10 mouse cellular contexts compared by ENCODE assay signal in the genomic region with DNA sequence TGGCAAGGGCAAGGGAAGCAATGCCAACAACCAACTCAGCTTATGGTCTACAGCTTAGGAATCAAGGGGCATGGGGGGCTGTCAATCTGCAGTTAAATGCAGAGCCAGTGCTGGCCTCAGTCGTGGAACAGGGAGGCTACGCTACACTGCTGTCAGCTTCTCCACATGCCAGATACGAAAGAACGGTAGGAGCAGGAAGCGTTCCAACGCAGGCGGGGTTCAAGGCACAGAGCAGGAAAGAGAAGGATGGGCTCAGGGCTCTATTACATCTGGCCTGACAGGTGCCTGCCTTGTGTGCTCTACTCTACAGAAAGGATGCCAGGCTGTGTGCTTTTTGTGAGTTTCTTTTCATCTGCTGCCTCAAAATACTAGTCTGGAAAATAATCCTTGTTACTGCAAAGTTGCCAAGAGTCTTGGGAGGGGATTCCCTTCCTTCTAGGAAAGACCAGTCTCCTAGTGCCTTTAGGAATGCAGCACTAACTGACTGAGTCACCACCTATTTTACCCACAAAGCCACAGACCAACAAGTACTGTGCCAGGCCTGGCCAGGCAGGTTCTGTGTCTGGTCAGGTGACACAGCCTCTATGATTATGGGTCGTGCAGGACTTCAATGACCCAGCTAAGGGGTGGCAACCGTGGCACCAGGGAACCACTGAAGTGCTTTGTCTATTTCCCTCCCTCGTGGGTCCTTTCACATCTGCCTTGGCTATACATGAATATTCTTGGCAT. TPM values are rescaled to one million over a fixed set of nuclear protein-coding genes. Genes with fewer than 3 reads are reported as not detected.
DNase-seq lines count a peak whose midpoint lies in the region; ATAC-seq and TF ChIP-seq lines count a peak whose summit lies in the region.
"Had no signal": no experiment of that assay in that cellular context is flagged by ENCODE, and none has a peak within 500 bp of the region (broad histone marks: within the 10 kb centered on the region; RNA-seq: fewer than 3 reads in every experiment).

No protein-coding gene starts in this region.

- H3K9ac ChIP-seq in forebrain, postnatal 0 days = no peak overlapping the region
- H3K9ac ChIP-seq: heart, embryonic 13.5 days had no signal

- no peaks in the 10 kb centered on the region for H3K27me3 ChIP-seq in forebrain, postnatal 0 days (ENCODE audit: insufficient read depth, low read length)
- no peaks in the 10 kb centered on the region for H3K27me3 ChIP-seq in small intestine, adult 2 months (ENCODE audit: control insufficient read depth, insufficient read depth, low read length)
- H3K27me3 ChIP-seq: heart, embryonic 13.5 days had no signal

- H3K4me1 ChIP-seq in forebrain, postnatal 0 days (ENCODE audit: insufficient read depth) = no peaks in the 10 kb centered on the region
- H3K4me1 ChIP-seq in small intestine, adult 2 months (ENCODE audit: control insufficient read depth, insufficient read depth, insufficient read length, low read length) = peaks cover 20% of the 10 kb centered on the region

- 53% methylated on average over 10 of the region's 10 CpGs for WGBS in forebrain, postnatal 0 days
- 32% methylated on average over 10 of the region's 10 CpGs for WGBS in small intestine, adult 2 months

- H3K36me3 ChIP-seq in forebrain, postnatal 0 days (ENCODE audit: insufficient read depth) = peaks cover 23% of the 10 kb centered on the region
- H3K36me3 ChIP-seq in small intestine, adult 2 months (ENCODE audit: control insufficient read depth, insufficient read depth, low read length) = peaks cover 15% of the 10 kb centered on the region; the same call in 1 of the 2 replicates

- peak; percentile 39 for DNase-seq in adrenal gland, adult 2 months
- no peak for DNase-seq in adrenal gland, postnatal 36 days
- DNase-seq in kidney, postnatal 36 days = peak; percentile 30
- DNase-seq in kidney, postnatal 10 days = no peak
- DNase-seq in forebrain, postnatal 0 days = no peak
- no peak for DNase-seq in frontal cortex, postnatal 14 days (ENCODE audit: low spot score in 2 of 2)
- DNase-seq: B cell, adult 2 months had no signal

- H3K4me3 ChIP-seq in forebrain, postnatal 0 days (ENCODE audit: low read depth, low read length) = no peak overlapping the region
- no peak overlapping the region for H3K4me3 ChIP-seq in small intestine, adult 2 months (ENCODE audit: low read depth, low read length)
- H3K4me3 ChIP-seq: heart, embryonic 13.5 days had no signal

- TF ChIP-seq POLR2A in small intestine, adult 2 months (IDR thresholded peaks at IDR 0.05; ENCODE audit: low read depth, low read length) = no peak

- H3K4me2 ChIP-seq in forebrain, postnatal 0 days (ENCODE audit: low read depth) = no peak overlapping the region
- H3K4me2 ChIP-seq: heart, embryonic 13.5 days had no signal

- no peaks in the 10 kb centered on the region for H3K9me3 ChIP-seq in forebrain, postnatal 0 days (ENCODE audit: low read length)
- H3K9me3 ChIP-seq: heart, embryonic 13.5 days had no signal

- no peak overlapping the region for H3K27ac ChIP-seq in forebrain, postnatal 0 days (ENCODE audit: low read depth, low read length)
- H3K27ac ChIP-seq in small intestine, adult 2 months (ENCODE audit: insufficient read depth, low read depth, low read length) = 0 out of 2 replicates have a peak overlapping the region, but pooled peaks have one; percentile 9
- H3K27ac ChIP-seq: heart, embryonic 13.5 days had no signal

- no peak for TF ChIP-seq CTCF in forebrain, postnatal 0 days (IDR thresholded peaks at IDR 0.05; ENCODE audit: low read depth)
- no peak for TF ChIP-seq CTCF in small intestine, adult 2 months (IDR thresholded peaks at IDR 0.05; ENCODE audit: extremely low read depth, insufficient read length, insufficient replicate concordance, low read depth, low read length)

- ATAC-seq in forebrain, postnatal 0 days = peak; percentile 60
- no peak for ATAC-seq in CD4-positive, CD25-positive, alpha-beta regulatory T cell, adult 4 months

RNA-seq across cellular contexts. Expression of gene Nnat, which starts 7.6 kb away (rescaled TPM):
- total RNA-seq in adrenal gland, adult 2 months (2021) = 10 to 100 TPM; 32.4 to 94.3 TPM
- polyA plus RNA-seq in adrenal gland, adult 2 months (2012; rRNA removed) = 111 and 203 TPM in 2 replicates
- 10 to 100 TPM; 50.0 to 97.9 TPM for total RNA-seq in adrenal gland, postnatal 36 days (2021)
- 4,630 and 7,303 TPM in 2 replicates for total RNA-seq in forebrain, postnatal 0 days (2014; rRNA removed)
- polyA plus RNA-seq in forebrain, postnatal 0 days (2015; fragmentation: Nextera tagmentation; extraction: Ambion mirVana) = 6,353 and 7,049 TPM in 2 replicates
- polyA plus RNA-seq in small intestine, adult 2 months (2012; rRNA removed) = 5.2 and 9.5 TPM in 2 replicates
- under 1 TPM; 0.62 to 1.00 TPM for polyA plus RNA-seq in CD4-positive, CD25-positive, alpha-beta regulatory T cell, adult 4 months (2017; shearing (Covaris generic))

RNA-seq across cellular contexts. Expression of gene Blcap, which starts 18.8 kb away (rescaled TPM):
- 10 to 100 TPM; 66.3 to 98.1 TPM for total RNA-seq in adrenal gland, adult 2 months (2021)
- polyA plus RNA-seq in adrenal gland, adult 2 months (2012; rRNA removed) = 42.8 and 47.8 TPM in 2 replicates
- 10 to 100 TPM; 72.6 to 77.9 TPM for total RNA-seq in adrenal gland, postnatal 36 days (2021)
- total RNA-seq in forebrain, postnatal 0 days (2014; rRNA removed) = 166 and 208 TPM in 2 replicates
- polyA plus RNA-seq in forebrain, postnatal 0 days (2015; fragmentation: Nextera tagmentation; extraction: Ambion mirVana) = 231 and 295 TPM in 2 replicates
- 15.7 and 30.8 TPM in 2 replicates for polyA plus RNA-seq in small intestine, adult 2 months (2012; rRNA removed)
- 10 to 100 TPM; 21.8 to 22.7 TPM for polyA plus RNA-seq in CD4-positive, CD25-positive, alpha-beta regulatory T cell, adult 4 months (2017; shearing (Covaris generic))

Comparison
In these comparisons a context has a peak if more than half of its experiments do, and no peak if none do; other contexts are left out.
1. DNase-seq: peak in adrenal gland, adult 2 months (single experiment) and kidney, postnatal 36 days (2 of 2); none in adrenal gland, postnatal 36 days (0 of 2), kidney, postnatal 10 days (single experiment), forebrain, postnatal 0 days (single experiment) and frontal cortex, postnatal 14 days (0 of 2).
2. RNA of gene Nnat, which starts 7.6 kb away (polyA plus RNA-seq): 6,353 to 7,049 TPM in forebrain, postnatal 0 days; 111 to 203 TPM in adrenal gland, adult 2 months, 5.2 to 9.5 TPM in small intestine, adult 2 months and 0.62 to 1.00 TPM in CD4-positive, CD25-positive, alpha-beta regulatory T cell, adult 4 months; every median in the first group is over 10 times any median in the second.